Mouse (Mus musculus): ENCODE data around the gene Kmt2d. TPM values are rescaled to one million over a fixed set of nuclear protein-coding genes. Genes with fewer than 3 reads are reported as not detected.
"Not testable (repeated sequence)": the region's sequence is repeated elsewhere in the genome, so short reads cannot be mapped to it uniquely, and the experiment has no call there.

Gene Kmt2d
- polyA plus RNA-seq, 1 experiment from 2014 or later, result 3.6 TPM

DNA sequence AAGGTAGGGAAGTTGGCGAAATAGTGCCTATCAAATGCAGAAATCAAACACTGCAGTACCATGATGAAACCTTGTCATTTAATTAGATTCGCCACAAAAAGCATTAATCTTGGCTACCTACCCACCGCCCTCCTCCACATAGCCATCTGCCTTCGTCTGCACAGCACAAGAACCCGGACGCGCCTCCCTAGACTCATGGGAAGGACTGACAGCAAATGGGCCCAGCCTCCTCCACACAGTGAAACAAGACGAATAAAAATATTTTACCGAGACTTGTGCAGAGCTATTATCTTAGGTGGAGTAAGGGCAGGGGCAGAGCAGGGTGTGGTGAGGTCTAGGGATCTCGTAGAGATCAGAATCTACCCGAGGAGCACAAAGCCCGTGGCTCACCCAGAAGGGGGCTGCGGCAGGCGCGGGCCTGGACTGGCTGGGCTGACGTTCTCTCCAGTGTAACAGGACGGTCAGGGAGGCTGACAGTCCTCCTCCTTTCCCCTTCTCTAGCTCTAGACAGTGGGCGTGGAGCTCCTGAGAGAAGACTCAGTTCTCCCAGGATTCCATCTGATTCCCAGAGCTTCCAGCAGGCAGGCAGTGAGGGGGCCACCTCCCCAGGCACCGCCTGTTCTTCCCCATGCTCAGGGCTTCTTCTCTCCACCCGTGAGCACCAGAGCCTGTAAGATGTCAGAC lies 58.1 kb downstream of the Kmt2d start:
- ATAC-seq (no peak), DNase-seq (no peak)
- Histone ChIP-seq H3K27me3 (ENCODE audit: insufficient read depth, low read length) (peaks cover 22% of the 10 kb centered on the region), H3K4me1 (ENCODE audit: insufficient read depth) (0 out of 2 replicates have a peak, but pooled peaks cover 3% of the 10 kb centered on the region), H3K27ac (ENCODE audit: low read depth) (no peak overlapping the region), H3K4me2 (ENCODE audit: low read depth, low read length) (no peak overlapping the region), H3K9me3 (ENCODE audit: low read length) (no peaks in the 10 kb centered on the region), H3K36me3 (replicated peaks; ENCODE audit: insufficient read depth, low read length) (peaks cover 46% of the 10 kb centered on the region), H3K9ac (replicated peaks) (no peak overlapping the region), H3K4me3 (ENCODE audit: low read depth, low read length) (no peak overlapping the region)
- WGBS (ENCODE audit: insufficient replicate concordance), result 83% methylated on average over 20 of the region's 20 CpGs
- TF ChIP-seq EP300 (IDR thresholded peaks at IDR 0.05; ENCODE audit: low read depth) (no peak), CTCF (IDR thresholded peaks at IDR 0.05; ENCODE audit: low read depth) (no peak)

DNA sequence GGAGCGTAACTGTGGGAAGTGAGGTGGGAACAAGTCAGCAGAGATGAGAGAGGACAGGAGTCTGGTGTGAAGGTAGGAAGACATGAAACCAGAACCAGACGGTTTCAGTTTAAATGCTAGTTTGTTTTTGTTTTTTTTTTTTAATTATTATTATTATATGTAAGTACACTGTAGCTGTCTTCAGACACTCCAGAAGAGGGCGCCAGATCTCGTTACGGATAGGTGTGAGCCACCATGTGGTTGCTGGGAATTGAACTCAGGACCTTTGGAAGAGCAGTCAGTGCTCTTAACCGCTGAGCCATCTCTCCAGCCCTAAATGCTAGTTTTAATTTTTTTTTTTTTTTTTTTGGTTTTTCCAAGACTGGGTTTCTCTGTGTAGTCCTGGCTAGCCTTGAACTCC lies 60.8 kb downstream of the Kmt2d start:
- H3K4me3 ChIP-seq (ENCODE audit: low read depth, low read length); H3K9ac ChIP-seq (replicated peaks); ATAC-seq; H3K27ac ChIP-seq (ENCODE audit: low read depth); H3K9me3 ChIP-seq (ENCODE audit: low read length); H3K4me2 ChIP-seq (ENCODE audit: low read depth, low read length); DNase-seq: not testable (repeated sequence)
- Histone ChIP-seq H3K4me1 (ENCODE audit: insufficient read depth) (peaks cover 22% of the 10 kb centered on the region), H3K27me3 (ENCODE audit: insufficient read depth, low read length) (peaks cover 49% of the 10 kb centered on the region), H3K36me3 (replicated peaks; ENCODE audit: insufficient read depth, low read length) (peaks cover 30% of the 10 kb centered on the region)
- peak; percentile 19; the same call in 1 of the 2 replicates for TF ChIP-seq CTCF (IDR thresholded peaks at IDR 0.05; ENCODE audit: low read depth)
- 77% methylated on average over 6 of the region's 6 CpGs for WGBS (ENCODE audit: insufficient replicate concordance)

DNA sequence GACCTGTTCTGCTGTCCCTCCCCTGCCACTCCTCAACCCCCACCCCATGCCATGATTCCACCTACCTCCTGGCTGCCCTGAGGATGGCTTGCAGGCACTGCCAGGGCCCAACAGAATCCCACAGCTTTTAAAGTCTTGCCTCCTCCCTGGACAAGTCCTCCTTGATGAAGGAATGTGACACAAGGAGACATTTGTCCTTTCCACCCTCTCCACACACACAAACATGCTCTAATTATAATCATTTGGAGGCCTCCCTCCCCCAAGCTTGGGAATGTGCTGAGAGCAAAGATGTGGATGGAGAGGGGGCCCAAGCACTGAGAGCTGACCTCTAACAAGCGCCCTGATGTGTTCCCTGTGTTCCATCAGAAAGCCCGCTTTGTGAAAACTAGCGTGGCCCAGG lies 61.6 kb downstream of the Kmt2d start, which contains the start of gene Ddn:
Gene Ddn (minus strand): TSS at position 101 of the 400 bp plus-strand sequence.
- no peak within 1 kb of the TSS for H3K9ac ChIP-seq (replicated peaks)
- WGBS (ENCODE audit: insufficient replicate concordance), result 63% methylated on average over 3 of the region's 3 CpGs
- no peak within 1 kb of the TSS for H3K27ac ChIP-seq (ENCODE audit: low read depth)
- peak within 1 kb of the TSS; percentile 21 for H3K4me3 ChIP-seq (ENCODE audit: low read depth, low read length)
- peaks cover 22% of the 10 kb centered on the region for H3K4me1 ChIP-seq (ENCODE audit: insufficient read depth)
- ATAC-seq, result no peak
- H3K9me3 ChIP-seq (ENCODE audit: low read length), result no peaks in the 10 kb centered on the region
- H3K4me2 ChIP-seq (ENCODE audit: low read depth, low read length), result no peak within 1 kb of the TSS
- no peak for DNase-seq
- TF ChIP-seq EP300 (IDR thresholded peaks at IDR 0.05; ENCODE audit: low read depth) (no peak), CTCF (IDR thresholded peaks at IDR 0.05; ENCODE audit: low read depth) (no peak)
- H3K36me3 ChIP-seq (replicated peaks; ENCODE audit: insufficient read depth, low read length), result peaks cover 24% of the 10 kb centered on the region
- H3K27me3 ChIP-seq (ENCODE audit: insufficient read depth, low read length), result peaks cover 57% of the 10 kb centered on the region

DNA sequence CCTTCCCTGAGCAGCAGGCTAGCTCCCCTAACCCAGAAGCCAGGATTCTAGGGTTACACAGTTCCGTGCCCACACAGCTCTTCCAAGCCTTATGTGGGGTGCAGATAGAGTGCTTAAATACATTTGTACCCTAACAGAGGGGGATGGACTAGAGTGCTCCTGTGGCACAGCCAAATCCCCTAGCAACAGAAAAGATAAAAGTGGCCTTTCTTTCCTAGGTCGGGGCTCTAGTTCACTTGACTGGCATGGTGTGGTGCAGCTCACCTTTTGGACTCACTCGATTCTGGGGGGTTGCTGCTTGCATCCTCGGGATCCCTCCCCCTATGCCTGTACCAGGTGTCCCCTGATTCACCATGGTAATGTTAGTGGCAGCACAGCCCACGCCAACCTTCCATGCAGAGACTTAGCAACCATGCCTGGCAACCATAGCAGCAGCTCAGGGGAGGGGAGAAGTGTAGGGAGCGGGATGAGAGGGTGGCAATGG lies 62.3 kb downstream of the Kmt2d start:
- no peak for TF ChIP-seq CTCF (IDR thresholded peaks at IDR 0.05; ENCODE audit: low read depth)
- no peak for TF ChIP-seq EP300 (IDR thresholded peaks at IDR 0.05; ENCODE audit: low read depth)
- peaks cover 24% of the 10 kb centered on the region for H3K4me1 ChIP-seq (ENCODE audit: insufficient read depth)

DNA sequence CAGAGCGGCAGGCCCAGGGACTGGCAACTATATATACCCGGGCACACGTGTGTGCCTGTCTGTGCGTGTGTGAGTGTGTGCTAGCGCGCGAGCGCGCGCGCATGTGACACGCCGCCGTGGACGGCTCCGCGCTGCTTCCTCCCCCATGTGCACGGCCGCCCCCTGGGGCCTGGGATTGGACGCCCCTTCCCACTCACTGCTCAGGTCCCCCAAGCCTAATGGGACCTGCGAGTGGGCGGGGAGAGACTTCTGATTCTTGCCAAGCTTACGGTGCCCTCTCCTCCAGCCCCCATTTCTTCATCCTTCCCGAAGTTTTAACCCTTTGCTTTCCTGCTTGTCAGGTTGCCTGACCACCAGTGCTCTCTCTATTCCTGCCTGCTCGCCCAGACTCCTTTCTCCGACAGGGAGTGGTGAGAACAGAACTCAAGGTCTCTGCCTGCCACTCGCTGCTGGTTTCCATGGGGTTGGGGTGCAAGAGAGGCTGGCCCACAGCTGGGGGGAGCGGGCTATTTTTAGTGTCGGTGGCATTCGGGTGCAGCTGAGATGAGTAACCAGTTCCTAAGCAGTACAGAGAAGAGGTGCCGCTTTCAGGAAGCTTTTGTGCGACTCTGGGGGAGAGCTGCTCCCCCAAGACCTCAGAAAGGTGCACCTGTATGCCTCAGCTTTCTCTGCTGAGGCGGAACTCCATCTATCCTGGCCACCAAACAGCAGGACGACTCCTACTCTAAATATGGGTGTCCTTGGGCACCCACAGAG lies 62.9 kb downstream of the Kmt2d start:
- Histone ChIP-seq H3K9me3 (ENCODE audit: low read length) (no peaks in the 10 kb centered on the region), H3K27me3 (ENCODE audit: insufficient read depth, low read length) (peaks cover 70% of the 10 kb centered on the region), H3K27ac (ENCODE audit: low read depth) (no peak overlapping the region), H3K4me1 (ENCODE audit: insufficient read depth) (peaks cover 27% of the 10 kb centered on the region), H3K9ac (replicated peaks) (no peak overlapping the region), H3K4me3 (ENCODE audit: low read depth, low read length) (peak overlapping the region; percentile 21), H3K4me2 (ENCODE audit: low read depth, low read length) (peak overlapping the region; percentile 65), H3K36me3 (replicated peaks; ENCODE audit: insufficient read depth, low read length) (peaks cover 11% of the 10 kb centered on the region)
- DNase-seq (peak; percentile 39), ATAC-seq (0 out of 2 replicates have a peak, but pooled peaks have one; percentile 22)
- WGBS (ENCODE audit: insufficient replicate concordance), result 3% methylated on average over 31 of the region's 34 CpGs
- TF ChIP-seq EP300 (IDR thresholded peaks at IDR 0.05; ENCODE audit: low read depth) (no peak), CTCF (IDR thresholded peaks at IDR 0.05; ENCODE audit: low read depth) (no peak)

More for the DNA sequence above, 62.3 kb downstream of the Kmt2d start:
- no peak for ATAC-seq
- 21% methylated on average over 6 of the region's 6 CpGs for WGBS (ENCODE audit: insufficient replicate concordance)
- no peak overlapping the region for H3K27ac ChIP-seq (ENCODE audit: low read depth)
- H3K27me3 ChIP-seq (ENCODE audit: insufficient read depth, low read length), result peaks cover 64% of the 10 kb centered on the region
- no peak for DNase-seq
- H3K9ac ChIP-seq (replicated peaks), result no peak overlapping the region
- peaks cover 17% of the 10 kb centered on the region for H3K36me3 ChIP-seq (replicated peaks; ENCODE audit: insufficient read depth, low read length)
- no peak overlapping the region for H3K4me2 ChIP-seq (ENCODE audit: low read depth, low read length)
- 0 out of 2 replicates have a peak overlapping the region, but pooled peaks have one; percentile 21 for H3K4me3 ChIP-seq (ENCODE audit: low read depth, low read length)
- no peaks in the 10 kb centered on the region for H3K9me3 ChIP-seq (ENCODE audit: low read length)
